Mouse (Mus musculus) kidney, embryonic 15.5 days (tissue): ENCODE data around the gene Zcchc2. TPM values are rescaled to one million over a fixed set of nuclear protein-coding genes. Genes with fewer than 3 reads are reported as not detected.

Experiments used
- ATAC-seq: fragments of 200-750 bp; cut with Nextera tagmentation; replicated peaks from 2 replicates; pipeline ENCODE4 v1.8.0; 2017; ENCODE audit warnings: moderate TSS enrichment; ENCODE audit not compliant: low FRiP score
- H3K27ac ChIP-seq: fragments of 300-500 bp; sonication (generic); 2 replicates; pipeline ENCODE4 v1.5.1; 2015; ENCODE audit warnings: mild to moderate bottlenecking, inconsistent platforms
- H3K27me3 ChIP-seq: fragments of 300-500 bp; sonication (generic); 2 replicates; pipeline ENCODE4 v1.6.1; 2015; ENCODE audit warnings: inconsistent platforms
- H3K36me3 ChIP-seq: fragments of 300-500 bp; sonication (generic); 2 replicates; pipeline ENCODE4 v1.6.1; 2015; ENCODE audit warnings: inconsistent platforms
- H3K4me1 ChIP-seq: fragments of 300-500 bp; sonication (generic); 2 replicates; pipeline ENCODE4 v1.6.1; 2015; ENCODE audit warnings: inconsistent platforms
- H3K4me2 ChIP-seq: fragments of 300-500 bp; sonication (generic); 2 replicates; pipeline ENCODE4 v1.6.1; 2015; ENCODE audit warnings: moderate library complexity, mild to moderate bottlenecking, inconsistent platforms
- H3K4me3 ChIP-seq: fragments of 300-500 bp; sonication (generic); replicated peaks from 2 replicates; pipeline ENCODE4 v1.5.1; 2015; ENCODE audit warnings: mild to moderate bottlenecking, inconsistent platforms
- H3K9ac ChIP-seq: fragments of 300-500 bp; sonication (generic); 2 replicates; pipeline ENCODE4 v1.6.1; 2015; ENCODE audit warnings: mild to moderate bottlenecking, inconsistent platforms
- H3K9me3 ChIP-seq: fragments of 300-500 bp; sonication (generic); replicated peaks from 2 replicates; pipeline ENCODE4 v1.6.1; 2016; ENCODE audit warnings: inconsistent platforms
- WGBS: fragments of 180-500 bp; shearing (Covaris S2); methylation state at CpG from one replicate; pipeline ENCODE4 v1.1.7; 2015; ENCODE audit warnings: mixed read lengths; 5-methylcytosine and 5-hydroxymethylcytosine counted together
- polyA plus RNA-seq: library from polyadenylated mRNA; unstranded; fragments of >200 nt; fragmentation: Nextera tagmentation; extraction: Ambion mirVana; gene quantifications from 2 replicates; pipeline ENCODE4 v1.2.1, GENCODE M21; 2015

Zcchc2 gene
- polyA plus RNA-seq, 1 experiment from 2014 or later, result 3.1 TPM

- Histone ChIP-seq H3K9me3 (no peaks in the 10 kb centered on the region), H3K36me3 (peaks cover 86% of the 10 kb centered on the region), H3K27ac (no peak overlapping the region), H3K4me3 (no peak overlapping the region), H3K27me3 (no peaks in the 10 kb centered on the region), H3K4me2 (no peak overlapping the region), H3K4me1 (no peaks in the 10 kb centered on the region), H3K9ac (no peak overlapping the region)
- ATAC-seq, result no peak
- WGBS, result 82% methylated on average over 6 of the region's 6 CpGs
These were observed 29.6 kb downstream of the Zcchc2 start for GRCm38 (mm10) chr1:106019854-106020253.

GRCm38 (mm10) chr1:106022998-106023397 lies 32.8 kb downstream of the Zcchc2 start:
- H3K27ac ChIP-seq, result no peak overlapping the region

DNA sequence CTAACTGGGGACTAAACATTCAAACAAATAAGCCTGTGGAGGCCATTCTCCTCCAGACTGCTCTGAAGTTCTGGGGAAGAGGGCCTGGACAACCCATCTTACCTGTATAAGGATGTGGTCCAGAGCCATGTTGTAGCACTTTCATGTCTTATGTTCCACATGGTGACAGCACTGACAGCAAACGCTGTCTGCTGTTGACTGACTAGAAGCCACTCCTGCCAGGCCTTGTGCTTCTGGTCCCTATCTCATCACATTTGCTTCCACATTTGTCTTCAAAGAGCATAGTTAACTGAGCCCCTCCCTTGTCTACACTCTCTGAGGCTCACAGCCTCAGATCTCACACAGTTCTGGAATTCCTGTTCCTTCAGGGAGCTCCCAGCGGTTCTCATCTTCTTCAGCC lies 34.0 kb downstream of the Zcchc2 start:
- Histone ChIP-seq H3K4me1 (no peaks in the 10 kb centered on the region), H3K27ac (no peak overlapping the region), H3K9ac (no peak overlapping the region), H3K36me3 (peaks cover 88% of the 10 kb centered on the region), H3K27me3 (no peaks in the 10 kb centered on the region), H3K4me2 (no peak overlapping the region), H3K4me3 (no peak overlapping the region), H3K9me3 (no peaks in the 10 kb centered on the region)
- no peak for ATAC-seq
- WGBS, result 79% methylated on average over 2 of the region's 2 CpGs

More at GRCm38 (mm10) chr1:106022998-106023397, 32.8 kb downstream of the Zcchc2 start:
- no peaks in the 10 kb centered on the region for H3K27me3 ChIP-seq
- H3K9me3 ChIP-seq, result no peaks in the 10 kb centered on the region
- no peak for ATAC-seq
- no peak overlapping the region for H3K4me3 ChIP-seq
- H3K4me1 ChIP-seq, result no peaks in the 10 kb centered on the region
- WGBS, result 80% methylated on average over 1 of the region's 1 CpGs
- no peak overlapping the region for H3K4me2 ChIP-seq
- peaks cover 87% of the 10 kb centered on the region for H3K36me3 ChIP-seq
- no peak overlapping the region for H3K9ac ChIP-seq

GRCm38 (mm10) chr1:106024778-106025177 lies 34.6 kb downstream of the Zcchc2 start:
- H3K9me3 ChIP-seq, result no peaks in the 10 kb centered on the region
- H3K4me1 ChIP-seq, result no peaks in the 10 kb centered on the region
- no peak overlapping the region for H3K27ac ChIP-seq
- 80% methylated on average over 3 of the region's 3 CpGs for WGBS
- ATAC-seq, result no peak
- H3K4me3 ChIP-seq, result no peak overlapping the region
- H3K36me3 ChIP-seq, result peaks cover 88% of the 10 kb centered on the region
- no peaks in the 10 kb centered on the region for H3K27me3 ChIP-seq
- no peak overlapping the region for H3K4me2 ChIP-seq
- no peak overlapping the region for H3K9ac ChIP-seq

GRCm38 (mm10) chr1:106029769-106030168 lies 39.6 kb downstream of the Zcchc2 start:
- H3K4me2 ChIP-seq, result no peak overlapping the region
- 88% methylated on average over 15 of the region's 15 CpGs for WGBS
- no peak for ATAC-seq
- no peaks in the 10 kb centered on the region for H3K9me3 ChIP-seq
- no peak overlapping the region for H3K27ac ChIP-seq
- H3K27me3 ChIP-seq, result no peaks in the 10 kb centered on the region
- H3K4me1 ChIP-seq, result peaks cover 31% of the 10 kb centered on the region
- peaks cover 67% of the 10 kb centered on the region for H3K36me3 ChIP-seq
- H3K4me3 ChIP-seq, result no peak overlapping the region
- no peak overlapping the region for H3K9ac ChIP-seq

GRCm38 (mm10) chr1:106030331-106030730 lies 40.1 kb downstream of the Zcchc2 start:
- 75% methylated on average over 10 of the region's 10 CpGs for WGBS
- no peak overlapping the region for H3K4me3 ChIP-seq
- ATAC-seq, result peak; percentile 37
- H3K27me3 ChIP-seq, result no peaks in the 10 kb centered on the region
- H3K36me3 ChIP-seq, result peaks cover 67% of the 10 kb centered on the region
- peak overlapping the region; percentile 65; the same call in 1 of the 2 replicates for H3K27ac ChIP-seq
- H3K9ac ChIP-seq, result no peak overlapping the region
- peaks cover 34% of the 10 kb centered on the region for H3K4me1 ChIP-seq
- no peak overlapping the region for H3K4me2 ChIP-seq
- no peaks in the 10 kb centered on the region for H3K9me3 ChIP-seq

- Histone ChIP-seq H3K9ac (no peak overlapping the region), H3K9me3 (no peaks in the 10 kb centered on the region), H3K27ac (peak overlapping the region; percentile 65), H3K4me1 (peaks cover 34% of the 10 kb centered on the region), H3K4me2 (no peak overlapping the region), H3K4me3 (no peak overlapping the region), H3K27me3 (no peaks in the 10 kb centered on the region), H3K36me3 (peaks cover 63% of the 10 kb centered on the region)
- 48% methylated on average over 2 of the region's 2 CpGs for WGBS
- ATAC-seq, result peak; percentile 84
These were observed 40.7 kb downstream of the Zcchc2 start for GRCm38 (mm10) chr1:106030886-106031285.

DNA sequence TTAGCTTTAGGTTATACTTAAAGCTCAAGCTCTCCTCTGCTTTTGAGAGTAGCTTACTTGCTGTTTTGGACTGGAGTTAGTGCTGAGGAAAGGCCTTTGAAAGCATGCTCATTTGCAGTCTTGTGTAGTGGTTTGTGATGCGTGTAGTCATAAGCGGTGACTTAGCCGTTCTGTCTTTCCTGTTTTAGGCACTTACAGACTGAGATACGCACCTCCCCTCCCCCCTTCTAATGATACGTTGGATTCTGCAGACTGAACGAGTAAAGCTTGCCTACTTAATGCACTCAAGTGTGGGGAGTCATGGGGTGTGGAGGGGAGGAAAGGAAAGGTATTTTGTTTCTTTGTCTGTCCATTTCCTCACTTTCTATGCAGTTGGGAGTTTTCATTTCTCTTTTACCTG lies 41.7 kb downstream of the Zcchc2 start:
- H3K27ac ChIP-seq, result peak overlapping the region; percentile 65
- H3K36me3 ChIP-seq, result peaks cover 54% of the 10 kb centered on the region
- no peak overlapping the region for H3K4me2 ChIP-seq
- WGBS, result 48% methylated on average over 6 of the region's 6 CpGs
- H3K9me3 ChIP-seq, result no peaks in the 10 kb centered on the region
- H3K4me3 ChIP-seq, result no peak overlapping the region
- no peaks in the 10 kb centered on the region for H3K27me3 ChIP-seq
- H3K4me1 ChIP-seq, result peaks cover 34% of the 10 kb centered on the region
- H3K9ac ChIP-seq, result no peak overlapping the region
- ATAC-seq, result no peak

DNA sequence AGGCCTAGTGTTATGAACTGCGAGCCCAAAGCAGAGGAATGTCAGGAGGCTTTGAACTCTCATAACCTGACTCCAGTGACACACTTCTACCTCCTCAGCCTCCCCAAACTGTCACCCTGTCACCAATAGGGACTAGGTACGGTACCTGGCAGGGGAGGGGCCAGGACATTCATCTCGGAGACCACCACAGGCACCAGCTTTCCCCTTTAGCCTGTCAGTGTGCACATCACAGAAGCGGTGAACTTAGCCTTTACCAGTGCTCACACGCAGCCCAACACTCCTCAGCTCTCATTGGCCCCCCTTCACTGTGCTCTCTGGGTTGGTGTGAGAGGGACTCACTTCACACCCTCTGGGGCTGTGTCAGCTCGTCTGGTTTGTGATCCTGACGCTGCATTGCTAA lies 44.6 kb downstream of the Zcchc2 start:
- Histone ChIP-seq H3K4me3 (no peak overlapping the region), H3K36me3 (peaks cover 28% of the 10 kb centered on the region)
- 61% methylated on average over 7 of the region's 7 CpGs for WGBS

DNA sequence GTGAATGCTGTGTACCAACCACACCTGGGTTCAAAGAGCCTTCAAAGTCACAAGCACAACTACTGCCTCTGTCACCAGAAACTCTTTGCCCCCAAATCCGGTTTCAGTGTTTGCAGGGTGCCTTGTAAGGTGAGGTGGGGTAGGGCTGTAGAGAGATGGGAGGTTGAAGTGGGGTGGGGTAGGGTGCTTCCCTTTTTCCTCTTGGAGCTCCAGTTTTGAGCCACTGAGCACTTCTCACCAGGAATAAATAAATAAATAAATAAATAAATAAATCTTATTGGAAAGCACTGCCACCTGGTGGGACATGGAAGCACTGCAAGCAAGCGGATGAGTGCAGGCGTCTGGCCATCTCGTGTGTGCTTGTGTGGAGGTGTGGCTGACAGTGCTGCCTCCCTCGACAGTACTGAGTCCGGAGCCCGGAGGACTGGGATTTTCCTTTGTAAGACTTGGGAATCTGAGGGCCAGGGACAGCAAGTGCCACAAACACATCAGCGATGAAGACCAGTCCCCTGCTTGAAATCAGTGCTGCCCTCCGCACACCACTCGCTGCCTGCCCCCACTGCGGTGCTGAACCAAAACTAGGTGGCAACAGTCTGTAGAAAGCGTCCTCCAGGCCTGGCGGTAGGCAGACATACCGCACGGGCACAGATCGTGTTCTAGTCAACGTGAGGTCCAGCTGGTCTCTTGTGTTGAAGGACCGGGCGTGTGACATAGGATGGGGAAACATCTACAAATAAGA lies 46.8 kb downstream of the Zcchc2 start:
- no peak overlapping the region for H3K4me2 ChIP-seq
- peaks cover 13% of the 10 kb centered on the region for H3K36me3 ChIP-seq
- no peak overlapping the region for H3K4me3 ChIP-seq
- WGBS, result 61% methylated on average over 19 of the region's 19 CpGs
- H3K9me3 ChIP-seq, result no peaks in the 10 kb centered on the region
- H3K27ac ChIP-seq, result no peak overlapping the region
- H3K27me3 ChIP-seq, result no peaks in the 10 kb centered on the region
- peak; percentile 63 for ATAC-seq
- H3K9ac ChIP-seq, result no peak overlapping the region
- peaks cover 20% of the 10 kb centered on the region for H3K4me1 ChIP-seq

More for the DNA sequence above, 44.6 kb downstream of the Zcchc2 start:
- H3K27ac ChIP-seq, result no peak overlapping the region
- no peaks in the 10 kb centered on the region for H3K9me3 ChIP-seq
- H3K4me2 ChIP-seq, result no peak overlapping the region
- 0 out of 2 replicates have a peak, but pooled peaks have one; percentile 10 for ATAC-seq
- peaks cover 37% of the 10 kb centered on the region for H3K4me1 ChIP-seq
- H3K9ac ChIP-seq, result no peak overlapping the region
- H3K27me3 ChIP-seq, result no peaks in the 10 kb centered on the region

GRCm38 (mm10) chr1:106039326-106039725 lies 49.1 kb downstream of the Zcchc2 start:
- 61% methylated on average over 6 of the region's 6 CpGs for WGBS
- H3K9ac ChIP-seq, result no peak overlapping the region
- H3K4me3 ChIP-seq, result no peak overlapping the region
- peaks cover 9% of the 10 kb centered on the region; the same call in 1 of the 2 replicates for H3K4me1 ChIP-seq
- H3K4me2 ChIP-seq, result no peak overlapping the region
- no peak overlapping the region for H3K27ac ChIP-seq
- H3K27me3 ChIP-seq, result no peaks in the 10 kb centered on the region
- no peak for ATAC-seq
- H3K9me3 ChIP-seq, result no peaks in the 10 kb centered on the region
- H3K36me3 ChIP-seq, result no peaks in the 10 kb centered on the region

GRCm38 (mm10) chr1:106040271-106040670 lies 50.1 kb downstream of the Zcchc2 start:
- 0 out of 2 replicates have a peak, but pooled peaks cover 4% of the 10 kb centered on the region for H3K4me1 ChIP-seq
- no peak overlapping the region for H3K4me2 ChIP-seq
- H3K36me3 ChIP-seq, result no peaks in the 10 kb centered on the region
- no peak overlapping the region for H3K9ac ChIP-seq
- H3K27me3 ChIP-seq, result no peaks in the 10 kb centered on the region
- no peak overlapping the region for H3K27ac ChIP-seq
- no peak for ATAC-seq
- 90% methylated on average over 4 of the region's 4 CpGs for WGBS
- H3K4me3 ChIP-seq, result no peak overlapping the region
- no peaks in the 10 kb centered on the region for H3K9me3 ChIP-seq
